Mouse (Mus musculus) kidney, adult 2 months (tissue): Measurements from ENCODE around the gene Srsf1. TPM values are rescaled to one million over a fixed set of nuclear protein-coding genes. Genes with fewer than 3 reads are reported as not detected.

Experiments used
- DNase-seq: peaks from one replicate; pipeline ENCODE4 v3.0.0; 2021
- H3K27ac ChIP-seq: fragments of 200-500 bp; 2 replicates; pipeline ENCODE4 v1.5.1; 2012; ENCODE audit warnings: low read depth, low read length, control low read depth, inconsistent platforms; ENCODE audit not compliant: insufficient read depth
- H3K27me3 ChIP-seq: fragments of 200-500 bp; replicated peaks from 2 replicates; pipeline ENCODE4 v1.6.1; 2012; ENCODE audit warnings: mild to moderate bottlenecking, moderate library complexity, low read length, inconsistent platforms; ENCODE audit not compliant: control insufficient read depth, insufficient read depth
- H3K36me3 ChIP-seq: fragments of 200-500 bp; 2 replicates; pipeline ENCODE4 v1.6.1; 2012; ENCODE audit warnings: mild to moderate bottlenecking, moderate library complexity, low read length, inconsistent platforms; ENCODE audit not compliant: control insufficient read depth, insufficient read depth
- H3K4me1 ChIP-seq: fragments of 200-500 bp; 2 replicates; pipeline ENCODE4 v1.6.1; 2011; ENCODE audit warnings: low read length; ENCODE audit not compliant: control insufficient read depth, insufficient read depth
- H3K4me3 ChIP-seq: fragments of 200-500 bp; 2 replicates; pipeline ENCODE4 v1.5.1; 2011; ENCODE audit warnings: mild to moderate bottlenecking, low read depth, low read length, control low read depth; ENCODE audit not compliant: insufficient read depth
- CTCF ChIP-seq: fragments of 200-500 bp; conservative IDR thresholded peaks from 2 replicates; pipeline ENCODE4 v1.5.1; 2011; ENCODE audit warnings: low read depth, mild to moderate bottlenecking, control low read depth, low read length, moderate library complexity, mixed read lengths; ENCODE audit not compliant: insufficient read depth, insufficient read length
- POLR2A ChIP-seq: fragments of 200-500 bp; IDR thresholded peaks from one replicate; pipeline ENCODE4 v1.6.1; 2011; ENCODE audit warnings: low read depth, low read length, control low read depth
- WGBS: fragments of 180-500 bp; shearing (Covaris S2); methylation state at CpG from one replicate; pipeline ENCODE4 v1.1.7; 2018; 5-methylcytosine and 5-hydroxymethylcytosine counted together
- polyA plus RNA-seq: library from polyadenylated mRNA; depleted of rRNA; stranded (reverse); fragments of >200 nt; gene quantifications from 2 replicates; pipeline ENCODE4 v1.2.3, GENCODE M21; 2012

Gene Srsf1
- polyA plus RNA-seq, 1 experiment = 56.6 TPM

- no peaks in the 10 kb centered on the region for H3K27me3 ChIP-seq
- H3K36me3 ChIP-seq = no peaks in the 10 kb centered on the region
- WGBS = 86% methylated on average over 7 of the region's 7 CpGs
- no peak overlapping the region for H3K27ac ChIP-seq
- no peak overlapping the region for H3K4me3 ChIP-seq
- DNase-seq = no peak
- TF ChIP-seq CTCF = no peak
- no peak for TF ChIP-seq POLR2A
- H3K4me1 ChIP-seq = no peaks in the 10 kb centered on the region
Measured at GRCm38 (mm10) chr11:88011914-88012419, 35.2 kb upstream of the Srsf1 start.

GRCm38 (mm10) chr11:88012621-88013244, 34.4 kb upstream of the Srsf1 start:
- Histone ChIP-seq H3K36me3 (no peaks in the 10 kb centered on the region), H3K27ac (no peak overlapping the region), H3K4me3 (no peak overlapping the region), H3K27me3 (no peaks in the 10 kb centered on the region), H3K4me1 (no peaks in the 10 kb centered on the region)
- TF ChIP-seq CTCF (no peak), POLR2A (no peak)
- no peak for DNase-seq
- 84% methylated on average over 11 of the region's 11 CpGs for WGBS

- no peaks in the 10 kb centered on the region for H3K27me3 ChIP-seq
- H3K27ac ChIP-seq = no peak overlapping the region
- TF ChIP-seq CTCF = no peak
- no peak for TF ChIP-seq POLR2A
- H3K36me3 ChIP-seq = no peaks in the 10 kb centered on the region
- H3K4me3 ChIP-seq = no peak overlapping the region
- WGBS = 90% methylated on average over 10 of the region's 10 CpGs
- no peaks in the 10 kb centered on the region for H3K4me1 ChIP-seq
- DNase-seq = no peak
Measured at GRCm38 (mm10) chr11:88013632-88014031, 33.5 kb upstream of the Srsf1 start.

GRCm38 (mm10) chr11:88015161-88015560, 32.0 kb upstream of the Srsf1 start:
- H3K36me3 ChIP-seq = no peaks in the 10 kb centered on the region

DNA sequence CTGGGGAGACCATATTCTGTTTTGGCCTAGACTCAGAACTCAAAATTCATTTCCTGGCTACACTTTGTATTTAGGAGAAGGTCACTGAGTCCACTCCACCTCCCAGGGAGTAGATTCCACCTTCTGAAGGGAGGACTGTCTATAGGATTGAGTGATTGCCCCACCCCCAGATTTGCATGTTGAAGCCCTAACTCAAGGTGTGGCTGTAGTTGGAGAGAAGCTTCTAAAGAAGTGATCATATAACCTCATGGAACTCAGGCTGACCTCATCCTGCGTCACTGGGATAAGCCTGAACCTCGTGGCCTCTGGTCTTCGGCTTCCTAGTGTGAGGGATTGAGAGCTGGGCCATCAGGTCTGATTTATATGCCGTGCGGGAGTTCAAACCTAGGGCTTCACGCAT, 31.4 kb upstream of the Srsf1 start:
- no peak overlapping the region for H3K27ac ChIP-seq
- H3K27me3 ChIP-seq = no peaks in the 10 kb centered on the region
- WGBS = 70% methylated on average over 6 of the region's 6 CpGs
- no peak for DNase-seq
- H3K36me3 ChIP-seq = no peaks in the 10 kb centered on the region
- no peak for TF ChIP-seq CTCF
- TF ChIP-seq POLR2A = no peak
- no peaks in the 10 kb centered on the region for H3K4me1 ChIP-seq
- no peak overlapping the region for H3K4me3 ChIP-seq

More at GRCm38 (mm10) chr11:88015161-88015560, 32.0 kb upstream of the Srsf1 start:
- Histone ChIP-seq H3K27me3 (no peaks in the 10 kb centered on the region), H3K4me3 (no peak overlapping the region), H3K27ac (no peak overlapping the region), H3K4me1 (no peaks in the 10 kb centered on the region)
- WGBS = 91% methylated on average over 11 of the region's 11 CpGs
- DNase-seq = no peak
- no peak for TF ChIP-seq POLR2A
- TF ChIP-seq CTCF = no peak

DNA sequence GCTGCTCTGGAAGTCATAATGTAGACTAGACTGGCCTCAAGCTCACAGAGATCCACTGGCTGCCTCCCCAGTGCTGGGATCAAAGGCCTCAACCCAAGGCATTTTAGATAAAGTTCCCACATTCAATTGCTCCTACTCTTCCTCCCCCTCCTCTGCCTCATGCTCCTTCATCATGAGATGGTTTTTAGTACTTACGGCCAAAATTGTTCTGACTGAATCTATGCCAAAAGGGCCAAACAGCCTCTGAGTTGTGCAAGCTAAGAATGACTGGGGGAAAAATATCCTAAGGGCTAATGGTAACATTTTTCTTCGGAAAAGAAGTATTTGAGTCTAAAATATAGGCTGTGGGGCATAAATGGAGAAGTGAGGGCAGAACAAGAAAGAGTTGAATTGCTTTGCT, 23.2 kb upstream of the Srsf1 start:
- no peaks in the 10 kb centered on the region for H3K27me3 ChIP-seq
- H3K36me3 ChIP-seq = no peaks in the 10 kb centered on the region
- H3K4me1 ChIP-seq = no peaks in the 10 kb centered on the region
- H3K4me3 ChIP-seq = no peak overlapping the region
- WGBS = 74% methylated on average over 2 of the region's 2 CpGs
- DNase-seq = no peak
- H3K27ac ChIP-seq = no peak overlapping the region
- TF ChIP-seq POLR2A (no peak), CTCF (no peak)

DNA sequence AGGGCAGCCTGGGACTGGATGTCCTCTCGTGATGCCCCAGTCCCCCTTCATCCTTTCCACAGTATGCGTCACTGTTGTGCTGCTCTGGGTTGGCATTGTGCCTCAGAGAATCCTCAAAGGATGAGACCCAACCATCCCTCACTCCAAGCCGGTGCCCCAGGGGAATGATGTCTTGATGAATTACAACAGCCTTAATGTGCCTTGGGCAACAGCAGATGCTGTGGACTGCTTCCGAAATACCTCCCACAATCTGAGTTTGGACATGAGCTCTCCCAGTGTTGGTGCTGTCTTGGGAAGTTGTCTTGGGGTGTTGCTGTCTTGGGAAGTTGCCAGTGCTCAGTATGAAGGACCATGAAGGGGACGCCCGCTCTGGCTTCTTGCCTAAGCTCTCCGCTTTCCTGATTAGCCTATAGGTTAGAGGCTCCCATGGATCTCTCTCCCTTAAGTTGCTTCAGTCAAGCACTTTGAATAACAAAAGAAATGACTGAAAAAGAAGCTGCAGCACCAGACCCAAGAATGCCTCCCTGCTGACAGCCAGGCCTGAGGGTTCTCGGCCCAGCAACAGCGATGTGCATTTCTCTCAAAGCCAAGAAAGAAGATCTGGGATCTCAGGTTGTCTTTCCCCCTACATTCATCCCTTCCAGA, 19.7 kb upstream of the Srsf1 start:
- Histone ChIP-seq H3K4me1 (0 out of 2 replicates have a peak, but pooled peaks cover 2% of the 10 kb centered on the region), H3K4me3 (no peak overlapping the region), H3K27ac (no peak overlapping the region), H3K27me3 (no peaks in the 10 kb centered on the region), H3K36me3 (no peaks in the 10 kb centered on the region)
- WGBS = 84% methylated on average over 9 of the region's 9 CpGs
- no peak for DNase-seq
- TF ChIP-seq POLR2A (no peak), CTCF (no peak)
